Mouse (Mus musculus) c-Kit-positive CD71-negative TER-119-negative erythroid progenitor cells, embryonic 14.5 days (primary cell): ENCODE data around the gene Mphosph10.
A peak's percentile ranks its signal among the peaks of the same experiment; 100 is the strongest.

Experiments
- DNase-seq: peaks from one replicate; pipeline ENCODE4 v3.0.0-alpha.2; 2013; ENCODE audit warnings: low read depth

Gene Mphosph10

GRCm38 (mm10) chr7:64392122-64392818 is at the start of gene Mphosph10, which contains the start of gene Mcee:
Gene Mphosph10, minus strand, starts transcription at chr7:64392268.
Gene Mcee, plus strand, starts transcription at chr7:64392607.
- peak; percentile 88 for DNase-seq

- no peak for DNase-seq
Measured at GRCm38 (mm10) chr7:64440519-64440918, 48.5 kb upstream of the Mphosph10 start.

GRCm38 (mm10) chr7:64439595-64440518 is 47.8 kb upstream of the Mphosph10 start:
- DNase-seq = no peak

DNA sequence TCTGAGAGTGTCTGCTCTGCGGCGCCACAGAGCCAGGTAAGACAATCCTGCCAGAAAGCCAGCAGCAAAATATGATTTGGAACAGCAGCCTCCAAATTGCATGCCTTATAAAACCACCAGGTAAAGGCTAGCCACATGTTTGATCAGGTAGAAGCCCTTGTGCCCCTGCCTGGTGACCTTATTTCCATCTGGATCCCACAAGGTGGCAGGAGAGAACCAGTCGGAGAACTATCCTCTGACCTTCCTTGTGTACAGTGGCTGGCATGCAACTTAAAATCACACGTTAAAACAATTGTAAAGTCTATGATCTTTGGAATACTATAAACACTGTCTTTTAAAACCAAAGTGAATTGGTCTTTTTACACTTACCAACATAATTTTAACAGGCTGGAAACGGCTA is 32.8 kb upstream of the Mphosph10 start:
- DNase-seq = no peak

DNA sequence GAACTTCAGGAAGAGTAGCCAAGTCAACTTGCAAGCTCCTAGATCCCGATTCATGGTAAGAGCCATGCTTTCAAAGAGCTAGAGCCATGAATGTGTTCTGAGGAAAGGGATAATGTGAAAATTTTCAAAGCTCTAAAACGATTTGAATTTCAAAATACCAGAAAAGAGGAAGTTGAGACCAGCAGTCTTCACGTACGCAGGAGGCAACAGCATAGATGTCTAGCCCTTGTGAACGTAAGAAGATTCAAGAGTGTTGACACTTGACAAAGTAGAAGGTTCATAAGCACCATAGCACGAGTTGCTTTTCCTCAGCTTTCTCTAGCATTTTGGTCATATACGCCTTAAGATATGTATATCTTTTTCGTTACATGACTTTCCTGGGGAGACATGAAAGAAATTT is 11.9 kb upstream of the Mphosph10 start:
- no peak for DNase-seq

DNA sequence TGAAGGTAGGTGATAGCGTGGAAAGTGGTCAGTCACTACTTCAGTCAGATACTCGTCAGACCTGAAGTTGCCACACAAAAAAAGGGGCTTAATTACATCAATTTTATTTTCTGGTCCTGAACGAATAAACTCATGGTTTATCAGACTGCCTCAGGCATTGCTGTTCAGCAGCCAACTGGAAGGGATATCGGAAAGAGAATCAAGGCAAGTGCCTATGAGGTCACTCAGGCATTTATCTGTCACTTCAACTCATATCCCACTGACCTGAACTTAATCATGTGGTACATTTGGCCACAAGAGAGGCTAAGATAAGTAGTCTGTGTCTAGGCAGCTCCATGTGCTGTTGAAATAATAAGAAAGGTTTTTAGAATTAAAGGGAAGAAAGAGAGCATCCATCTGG is 10.4 kb upstream of the Mphosph10 start:
- no peak for DNase-seq

DNA sequence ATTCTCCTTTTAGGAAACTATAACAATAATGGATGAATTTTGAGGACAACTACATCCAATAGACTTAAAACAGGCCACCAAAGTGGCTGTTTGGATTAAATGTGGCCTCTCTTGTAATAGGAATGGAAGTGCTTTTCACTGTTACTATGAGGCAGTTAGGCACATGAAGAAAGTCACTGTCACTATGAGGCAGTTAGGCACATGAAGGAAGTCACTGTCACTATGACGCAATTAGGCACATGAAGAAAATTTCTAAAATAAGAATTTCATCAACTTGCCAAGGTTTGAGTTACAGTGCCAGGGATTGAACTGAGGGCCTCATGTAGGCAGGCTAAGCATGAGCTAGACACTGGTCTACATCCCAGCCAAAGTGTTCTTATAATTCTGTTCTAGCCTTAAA is 8.7 kb upstream of the Mphosph10 start:
- DNase-seq = no peak

GRCm38 (mm10) chr7:64392819-64393151 is 717 bp upstream of the Mphosph10 start:
- DNase-seq = no peak

DNA sequence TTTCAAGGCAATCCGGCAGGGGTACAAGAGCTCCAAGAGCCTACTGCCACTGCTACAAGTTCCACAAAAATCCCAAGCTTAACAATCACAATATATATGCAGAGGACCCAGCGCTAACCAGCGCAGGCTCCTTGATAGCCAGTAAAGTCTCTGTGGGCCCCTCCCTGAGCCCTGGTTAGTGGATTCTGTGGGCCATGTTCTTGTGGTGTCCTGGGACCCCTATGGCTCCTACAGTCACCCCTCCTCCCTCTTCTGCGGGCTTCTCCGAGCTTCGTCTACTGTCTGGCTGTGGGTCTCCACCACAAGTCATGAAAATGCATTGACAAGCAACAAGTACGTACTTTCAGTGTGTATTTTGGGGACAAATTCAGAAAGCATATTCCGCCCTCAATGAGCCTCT is 589 bp downstream of the Mphosph10 start:
- DNase-seq = no peak

DNA sequence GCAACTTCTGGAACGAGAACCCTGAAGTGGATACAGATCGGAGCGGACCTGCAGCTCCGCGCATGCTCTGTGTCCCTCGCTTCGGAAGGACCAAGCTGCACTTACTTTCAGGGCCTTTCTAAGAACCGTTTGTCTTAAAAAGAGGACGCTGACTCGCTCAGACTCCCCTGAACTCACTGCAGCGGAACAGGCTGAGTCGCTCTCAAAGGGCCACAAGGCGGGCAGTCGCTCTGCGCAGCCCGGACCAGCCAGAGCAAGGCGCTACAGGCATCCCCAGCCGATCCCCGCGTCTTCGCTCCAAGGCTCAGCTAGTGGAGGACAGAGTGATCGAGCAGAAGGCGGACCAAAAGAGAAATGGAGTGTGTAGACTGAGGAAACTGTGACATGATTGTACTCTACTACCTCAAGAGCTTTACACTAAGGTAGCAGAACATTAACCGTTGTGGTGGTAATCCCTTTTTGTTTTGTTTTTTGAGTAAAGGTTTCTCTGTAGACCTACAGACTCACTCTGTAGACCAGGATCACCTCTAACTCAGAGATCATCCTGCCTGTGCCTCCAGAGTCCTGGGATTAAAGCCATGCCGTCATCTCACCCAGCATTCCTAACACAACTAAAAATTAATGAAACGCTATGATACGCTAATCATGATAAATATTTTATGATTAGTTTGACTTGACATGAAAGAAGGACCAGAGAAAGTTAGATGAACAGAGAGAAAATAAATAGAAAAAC is 18.1 kb downstream of the Mphosph10 start, which contains the start of gene Fan1:
Gene Fan1 (minus strand): TSS at position 266 of the 733 bp plus-strand sequence.
- peak; percentile 63 for DNase-seq

DNA sequence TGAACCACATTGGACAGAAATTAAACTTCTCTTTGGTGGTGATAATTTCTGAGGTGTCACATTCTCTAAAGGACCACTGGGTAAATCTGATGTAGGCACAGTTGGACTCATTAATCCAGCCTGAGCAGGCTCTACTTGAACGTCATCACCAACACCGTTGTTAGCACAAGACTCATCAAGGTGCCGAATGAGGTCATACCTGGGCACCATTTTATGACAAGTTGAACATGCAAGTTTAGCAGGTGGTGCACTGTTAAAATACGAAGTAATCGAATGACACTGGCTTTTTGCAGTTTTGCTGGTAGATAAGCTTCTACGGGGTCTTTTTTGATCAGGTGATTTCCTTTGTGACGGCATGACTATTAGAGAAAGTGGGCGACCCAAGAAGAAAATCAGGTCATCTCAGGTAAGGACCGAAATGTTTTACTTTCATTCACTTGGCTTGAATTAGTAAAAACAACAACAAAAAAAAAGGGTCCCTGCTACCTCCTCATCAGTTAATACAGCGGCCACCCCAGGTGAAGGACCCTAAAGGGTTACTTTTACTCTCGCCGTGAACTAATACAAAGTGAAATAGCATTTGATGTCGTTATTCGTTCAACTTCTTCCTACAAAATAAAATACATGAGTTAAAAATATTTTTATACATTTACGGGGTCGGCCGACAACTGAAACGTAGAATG is 18.8 kb downstream of the Mphosph10 start:
- DNase-seq = no peak

- no peak for DNase-seq
Measured at GRCm38 (mm10) chr7:64371940-64372878, 19.9 kb downstream of the Mphosph10 start.

- DNase-seq = no peak
Measured at GRCm38 (mm10) chr7:64369841-64370240, 22.2 kb downstream of the Mphosph10 start.

DNA sequence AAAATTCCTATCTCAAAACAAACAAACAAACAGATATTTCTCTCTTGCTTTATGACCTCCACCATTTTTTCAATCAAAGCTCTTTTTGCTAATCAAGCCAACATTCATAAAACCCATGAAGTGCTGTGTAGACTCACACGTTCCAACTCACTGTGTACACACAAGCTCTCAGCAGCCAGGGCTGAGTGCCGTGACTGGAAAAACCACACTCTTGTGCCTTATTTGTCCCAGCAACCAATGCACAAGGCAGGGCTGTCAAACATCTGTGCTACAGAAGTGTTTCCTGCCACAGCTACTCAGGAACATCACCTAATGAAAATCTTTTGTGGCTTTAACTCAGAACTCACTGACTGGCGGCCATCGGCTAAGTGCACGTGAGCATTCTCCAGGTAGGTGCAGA is 26.2 kb downstream of the Mphosph10 start:
- no peak for DNase-seq

DNA sequence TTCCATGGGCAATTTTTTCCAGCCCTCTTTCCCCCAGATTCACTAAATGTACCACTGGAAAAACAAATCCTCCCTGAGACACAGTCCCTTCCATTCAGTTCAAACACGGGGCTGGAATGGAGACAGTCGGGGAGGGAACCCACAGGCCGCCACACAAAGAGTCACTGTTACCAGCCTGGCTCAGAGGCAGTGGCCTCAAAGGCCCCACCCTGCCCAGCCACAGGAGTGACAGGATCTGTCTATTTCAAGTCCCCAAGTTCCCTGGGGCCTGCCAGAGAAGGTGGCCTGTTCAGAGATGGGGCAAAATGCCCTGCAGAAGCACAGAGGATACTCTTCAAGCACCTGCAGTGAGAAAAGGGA is 31.5 kb downstream of the Mphosph10 start:
- DNase-seq = no peak

- no peak for DNase-seq
Measured at GRCm38 (mm10) chr7:64359943-64360585, 32.0 kb downstream of the Mphosph10 start.

GRCm38 (mm10) chr7:64358666-64359065 is 33.4 kb downstream of the Mphosph10 start:
- DNase-seq = no peak

DNA sequence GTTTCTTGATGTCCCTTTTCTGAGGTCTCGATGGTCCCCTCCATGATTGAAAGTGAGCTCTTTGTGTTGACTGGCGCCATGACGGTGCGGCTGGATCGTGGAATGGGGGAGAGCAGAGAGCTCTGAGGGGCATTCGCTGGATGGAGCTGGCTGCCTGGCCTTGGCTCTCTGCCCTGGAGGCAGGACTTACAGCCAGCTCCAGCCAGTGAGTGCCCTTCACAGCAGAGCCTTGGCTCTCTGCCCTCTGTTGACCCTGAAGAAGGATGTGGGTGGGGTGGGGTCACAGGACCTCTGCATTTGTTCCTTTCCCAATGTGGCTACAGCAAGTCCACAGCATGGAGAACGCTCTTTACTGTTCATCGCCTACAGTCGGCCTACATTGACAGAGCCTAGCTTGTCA is 34.7 kb downstream of the Mphosph10 start:
- DNase-seq = no peak

- no peak for DNase-seq
Measured at GRCm38 (mm10) chr7:64356661-64357060, 35.4 kb downstream of the Mphosph10 start.

DNA sequence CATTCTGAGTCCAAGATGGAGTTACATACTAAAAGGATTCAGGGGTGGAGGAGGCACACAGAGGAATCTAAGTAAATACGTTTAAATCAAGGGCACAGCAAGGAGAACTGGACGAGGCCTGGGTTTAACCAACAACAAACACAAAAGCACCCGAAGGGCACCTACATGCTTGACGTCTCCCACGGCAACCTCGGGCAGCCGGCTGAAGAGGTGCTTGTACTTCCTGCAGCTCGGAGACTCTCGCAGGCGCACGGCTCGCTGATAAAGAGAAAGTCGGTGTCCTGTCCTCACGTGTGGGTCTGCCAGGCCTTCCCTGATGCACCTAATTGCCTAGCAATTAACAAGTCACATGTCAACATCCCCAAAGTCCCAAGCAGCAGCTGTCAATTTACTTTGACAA is 37.9 kb downstream of the Mphosph10 start:
- no peak for DNase-seq
